Mouse (Mus musculus) granulocyte monocyte progenitor cell, adult 5-6 weeks (primary cell): ENCODE measurements around the gene Rps6kc1. TPM values are rescaled to one million over a fixed set of nuclear protein-coding genes. Genes with fewer than 3 reads are reported as not detected.

ENCODE experiments used
- ATAC-seq: replicated peaks from 2 replicates; pipeline ENCODE4 v1.8.0; 2016; ENCODE audit warnings: mild to moderate bottlenecking, moderate TSS enrichment, inconsistent platforms; ENCODE audit not compliant: poor library complexity, severe bottlenecking
- total RNA-seq, 2 experiments: library from RNA; stranded (forward) in 1 of 2; stranded (reverse) in 1 of 2; fragments of 200-712, 200-1000 nt in 1 of 2; fragments of >200 nt in 1 of 2; fragmentation: Nextera tagmentation in 1 of 2; gene quantifications; 2 replicates each; pipeline ENCODE4 v1.2.3; 2014 to 2017

The Rps6kc1 gene
- total RNA-seq, 2 experiments from 2014 or later: 5.1 to 16.0 TPM

DNA sequence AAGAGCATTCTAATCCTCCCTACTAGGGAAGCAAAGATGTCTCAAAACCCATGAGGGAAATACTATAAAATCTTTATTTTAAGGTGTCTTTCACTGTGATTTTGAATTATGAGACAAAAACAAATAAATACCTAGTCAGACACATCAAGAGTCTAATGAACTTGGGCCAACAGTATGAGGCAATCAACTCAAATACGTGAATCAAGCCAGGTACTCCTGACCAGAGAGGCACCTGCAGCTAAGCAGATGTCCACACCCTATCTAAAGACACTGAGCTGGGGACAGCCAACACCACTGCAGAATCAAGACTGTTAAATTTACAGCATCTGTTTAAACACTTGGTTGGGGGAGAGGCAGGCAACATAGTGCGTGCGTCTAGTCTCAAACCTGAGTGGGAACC is 7.4 kb downstream of the Rps6kc1 start:
- no peak for ATAC-seq

DNA sequence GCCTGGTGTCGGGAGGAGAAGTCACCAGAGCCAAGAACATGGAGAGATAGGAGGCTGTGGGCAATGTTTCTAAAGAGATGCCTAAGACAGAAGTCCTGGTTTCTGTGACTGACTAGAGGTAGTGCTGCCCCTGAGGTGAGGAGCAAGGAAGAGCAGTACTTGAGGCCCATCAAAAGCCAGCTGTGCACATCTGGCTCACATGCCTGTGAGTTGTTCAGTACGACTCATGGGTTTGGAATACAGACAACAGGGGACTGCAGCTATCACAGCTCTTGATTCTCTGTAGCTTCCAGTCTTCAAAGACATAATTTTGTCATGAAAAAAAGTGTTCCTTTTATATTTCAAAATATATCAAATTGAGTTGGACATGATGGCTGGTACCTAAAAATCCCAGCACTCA is 10.5 kb downstream of the Rps6kc1 start:
- no peak for ATAC-seq

DNA sequence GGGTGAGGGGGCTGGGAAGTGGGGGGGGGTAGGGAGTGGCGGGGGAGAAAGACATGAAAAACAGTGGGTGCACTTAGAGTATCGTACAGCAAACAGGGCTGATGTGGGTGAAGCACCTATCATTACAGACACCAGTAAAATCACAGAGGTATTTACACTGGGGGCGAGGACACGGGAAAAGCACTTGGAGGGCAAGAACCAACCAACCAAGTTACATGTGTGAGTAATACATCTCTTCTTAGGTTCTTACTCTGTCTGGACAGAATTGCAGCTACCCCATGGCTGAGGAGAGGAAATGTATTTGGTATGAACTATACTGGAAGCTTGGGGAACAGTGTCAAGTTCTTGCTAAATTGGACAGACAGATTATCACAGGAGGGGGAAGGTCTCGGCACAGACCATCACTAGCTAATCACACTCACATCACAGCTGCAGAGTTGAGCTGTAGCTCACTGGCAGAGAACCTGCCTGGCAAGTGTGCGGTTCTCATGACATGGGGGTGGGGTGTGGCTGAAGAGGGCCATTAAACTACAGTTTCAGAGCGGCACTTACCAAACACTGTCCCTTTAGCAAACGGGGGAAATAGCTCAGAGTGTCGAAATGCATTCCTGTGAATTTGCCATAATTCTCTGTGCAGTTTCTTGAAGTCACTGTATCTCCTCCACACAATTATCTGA is 12.5 kb downstream of the Rps6kc1 start:
- 0 out of 2 replicates have a peak, but pooled peaks have one; percentile 20 for ATAC-seq

DNA sequence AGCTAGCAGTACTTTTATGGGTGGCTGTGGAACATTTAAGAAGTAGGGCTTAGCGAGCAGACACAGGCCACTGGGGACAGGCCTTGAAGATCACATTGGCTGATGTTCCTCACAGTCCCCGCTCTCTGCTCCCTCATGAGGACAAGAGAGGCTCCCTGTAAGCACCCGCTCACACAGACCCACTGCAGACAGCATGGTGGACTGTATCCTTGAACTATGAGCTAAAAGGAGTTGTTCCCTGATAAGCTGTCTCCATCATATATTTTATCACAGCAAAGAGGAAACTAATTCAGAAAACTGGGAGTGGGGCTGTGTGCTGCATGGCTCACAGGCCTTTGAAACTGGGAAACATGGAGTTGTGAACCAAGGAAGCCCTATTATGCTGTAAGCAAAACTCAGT is 13.4 kb downstream of the Rps6kc1 start:
- ATAC-seq: no peak

DNA sequence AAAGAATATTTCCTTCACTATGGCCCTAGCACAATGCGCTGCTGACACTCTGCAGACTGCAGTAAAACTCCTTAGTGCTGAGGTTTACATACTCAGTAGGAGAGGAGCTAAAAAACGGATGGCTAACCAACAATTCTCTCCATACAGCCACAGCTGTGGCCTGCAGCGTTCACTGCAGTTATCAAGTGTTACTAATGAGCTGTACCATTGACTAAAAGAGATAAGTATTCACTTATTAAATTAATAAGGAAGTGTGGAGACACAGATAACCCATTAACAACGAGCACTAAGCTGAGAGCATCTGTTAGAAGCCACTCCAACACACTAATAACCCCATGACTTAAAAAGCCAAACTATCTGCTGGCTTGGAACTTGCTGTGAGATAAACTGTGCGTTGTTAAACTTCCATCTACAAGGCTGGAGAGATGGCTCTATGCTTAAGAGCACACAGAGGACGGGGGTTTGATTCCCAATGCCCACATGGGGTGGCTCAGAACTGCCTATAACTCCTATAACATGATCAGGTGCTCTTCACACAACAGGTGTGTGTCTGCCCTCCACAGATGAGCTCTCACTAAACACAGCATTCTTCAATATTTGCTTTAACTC is 17.9 kb downstream of the Rps6kc1 start:
- no peak for ATAC-seq

DNA sequence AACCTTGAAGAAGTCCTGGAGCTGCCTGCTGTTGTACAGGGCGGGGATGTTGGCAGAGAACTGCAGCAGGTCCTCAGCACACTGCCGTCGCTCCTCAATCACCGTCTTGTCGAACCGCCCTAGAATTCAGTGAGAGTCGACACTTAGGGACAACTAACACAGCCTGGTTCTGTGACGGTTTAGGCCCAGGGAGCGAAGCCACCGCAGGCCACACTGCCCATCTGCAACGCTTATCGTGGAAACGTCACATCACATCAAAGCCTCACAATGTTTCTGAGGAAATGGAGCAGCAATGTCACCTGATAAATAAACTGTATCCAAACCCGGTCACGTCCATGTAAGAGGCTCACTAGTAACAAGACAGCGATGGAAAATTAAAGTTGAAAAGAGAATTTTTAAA is 22.9 kb downstream of the Rps6kc1 start:
- no peak for ATAC-seq

DNA sequence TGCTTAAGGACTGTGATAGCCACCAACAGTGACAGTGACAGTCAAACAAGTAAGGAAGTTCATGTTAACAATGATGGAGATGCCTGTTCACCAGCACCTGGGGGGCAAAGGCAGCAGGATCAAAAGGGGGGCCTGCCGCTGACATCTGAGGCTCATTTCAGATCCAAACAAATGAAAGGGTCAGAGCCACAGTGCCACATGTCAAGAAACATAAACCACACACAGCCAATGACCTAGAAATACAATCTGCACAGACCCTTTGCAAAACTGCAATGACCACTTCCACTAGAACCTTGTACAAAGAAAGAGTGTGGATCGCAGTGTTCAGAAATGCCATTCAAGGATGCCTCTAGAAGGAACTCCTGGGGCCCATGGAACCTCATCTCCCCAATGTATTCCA is 23.5 kb downstream of the Rps6kc1 start:
- no peak for ATAC-seq

DNA sequence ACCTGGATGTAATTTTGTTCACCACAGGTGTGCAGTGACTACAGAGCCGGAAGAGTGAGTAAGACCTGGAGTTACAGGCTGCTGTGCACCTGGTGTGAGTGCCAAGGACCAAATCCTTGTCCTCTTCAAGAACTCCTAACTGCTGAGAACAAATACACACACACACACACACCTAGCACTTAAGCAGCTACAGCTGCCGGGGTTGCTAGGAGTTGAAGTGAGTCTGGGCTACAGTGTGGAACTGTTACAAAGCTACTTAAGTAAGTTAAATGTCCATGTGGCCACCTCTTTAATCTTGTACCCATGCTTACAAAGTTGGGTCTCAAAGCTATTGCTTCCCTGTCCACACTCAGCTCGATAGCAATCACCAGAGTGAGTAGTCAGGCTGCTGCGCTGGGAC is 25.6 kb downstream of the Rps6kc1 start:
- no peak for ATAC-seq

DNA sequence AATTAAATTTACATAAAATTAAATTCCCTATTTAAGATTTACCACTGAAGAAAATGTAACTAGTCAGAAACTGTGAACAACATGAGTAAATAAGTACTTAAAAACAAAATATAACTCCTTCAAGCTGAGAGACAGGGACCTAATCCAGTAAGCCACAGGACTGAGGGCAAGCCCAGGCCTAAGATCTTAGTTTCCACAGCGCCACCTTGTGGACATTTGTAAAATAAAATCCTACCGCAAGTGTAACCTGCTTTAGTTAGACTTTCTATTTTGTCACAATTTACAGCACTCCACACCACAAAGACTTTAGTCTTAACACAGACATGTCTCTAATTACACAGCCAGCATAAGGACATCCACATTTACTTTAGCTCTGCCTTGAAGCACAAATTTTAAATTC is 30.1 kb downstream of the Rps6kc1 start:
- ATAC-seq: peak; percentile 81

DNA sequence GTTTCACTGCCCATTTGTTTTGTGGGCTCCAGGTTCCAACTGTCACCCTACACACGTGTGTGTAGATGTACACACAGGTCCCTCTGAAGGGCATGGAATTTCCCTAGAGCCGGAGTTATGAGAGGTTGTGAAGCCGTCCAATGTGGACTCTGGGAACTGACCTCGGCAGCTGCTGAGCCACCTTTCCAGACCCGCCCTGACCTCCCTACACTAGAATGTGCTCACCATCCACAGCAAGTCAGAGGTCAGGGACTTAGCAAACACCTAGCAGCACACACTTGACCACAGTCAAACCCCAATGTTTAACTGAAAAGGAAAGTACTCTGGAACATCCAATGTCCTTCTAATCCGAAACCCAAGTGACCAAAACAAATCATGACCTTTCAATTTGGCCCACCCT is 30.9 kb downstream of the Rps6kc1 start:
- no peak for ATAC-seq

DNA sequence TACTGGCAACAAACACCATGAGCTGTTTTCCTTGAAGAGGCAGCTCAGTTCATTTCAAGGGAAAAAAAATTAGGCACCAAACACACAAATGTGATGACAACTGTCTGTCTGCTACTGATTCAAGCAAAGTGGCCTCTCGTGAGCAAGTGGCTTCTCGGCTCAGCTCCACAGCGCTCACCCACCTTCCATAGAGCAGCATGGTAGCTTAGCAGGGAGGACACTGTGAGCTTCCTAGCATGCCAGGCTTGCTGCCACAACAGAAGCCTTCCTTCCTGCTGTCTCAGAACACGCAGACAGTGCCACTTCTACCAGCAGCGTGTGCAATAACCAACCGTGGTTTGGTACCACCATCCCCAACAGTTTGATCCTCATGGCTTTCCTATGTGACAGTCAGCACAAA is 35.8 kb downstream of the Rps6kc1 start:
- no peak for ATAC-seq

DNA sequence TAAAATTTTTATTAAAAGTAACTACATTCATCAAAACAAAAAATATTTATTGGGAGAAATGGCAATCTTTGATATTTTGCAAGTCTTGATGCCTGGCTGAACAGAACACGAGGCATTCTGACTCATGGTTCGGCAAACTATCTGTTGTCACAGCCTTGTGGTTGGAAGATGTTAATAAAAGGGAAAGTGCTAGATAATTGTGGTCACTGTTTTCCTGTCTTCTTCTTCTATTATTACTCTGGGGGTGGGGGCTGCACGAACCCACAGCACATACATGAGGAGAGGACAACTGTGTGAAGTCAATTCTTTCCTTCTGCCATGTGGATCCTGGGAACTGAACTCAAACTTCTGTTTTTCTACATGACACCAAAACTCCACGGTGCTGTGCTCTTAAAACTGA is 36.5 kb downstream of the Rps6kc1 start:
- peak; percentile 62 for ATAC-seq

DNA sequence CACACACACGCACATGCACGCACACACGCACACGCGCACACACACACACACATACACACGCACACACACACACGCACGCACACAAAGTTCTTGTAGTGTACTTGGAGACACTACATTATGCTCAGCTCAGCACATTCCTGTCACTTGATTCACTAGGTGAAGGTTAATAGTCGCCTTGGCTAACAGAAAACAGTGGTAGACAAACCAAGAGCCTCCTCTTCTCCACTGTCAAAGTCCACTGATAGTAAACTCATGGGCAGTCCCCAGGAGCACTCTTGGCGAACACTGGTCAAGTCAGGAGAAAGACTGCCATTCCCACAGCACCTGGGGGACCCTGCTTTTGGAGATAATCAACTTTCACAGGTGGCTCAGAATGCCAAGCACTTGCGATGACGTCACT is 40.5 kb downstream of the Rps6kc1 start:
- ATAC-seq: no peak

DNA sequence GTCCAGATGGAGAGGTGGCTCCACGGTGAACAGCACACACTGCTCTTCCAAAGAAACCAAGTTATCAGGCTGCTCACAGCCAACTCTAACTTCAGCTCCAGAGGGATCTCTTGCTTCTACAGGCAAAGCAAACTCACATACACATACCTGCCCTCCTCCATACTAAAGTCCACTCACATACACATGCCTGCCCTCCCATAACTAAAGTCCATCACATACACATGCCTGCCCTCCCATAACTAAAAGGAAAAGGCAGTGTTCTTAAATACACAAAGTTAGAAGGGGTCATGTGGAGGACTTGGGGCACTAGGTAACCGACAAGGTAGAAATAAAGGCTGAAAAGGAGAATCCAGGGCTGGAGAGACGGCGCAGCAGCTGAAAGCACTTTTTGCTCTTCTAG is 41.6 kb downstream of the Rps6kc1 start:
- ATAC-seq: no peak

DNA sequence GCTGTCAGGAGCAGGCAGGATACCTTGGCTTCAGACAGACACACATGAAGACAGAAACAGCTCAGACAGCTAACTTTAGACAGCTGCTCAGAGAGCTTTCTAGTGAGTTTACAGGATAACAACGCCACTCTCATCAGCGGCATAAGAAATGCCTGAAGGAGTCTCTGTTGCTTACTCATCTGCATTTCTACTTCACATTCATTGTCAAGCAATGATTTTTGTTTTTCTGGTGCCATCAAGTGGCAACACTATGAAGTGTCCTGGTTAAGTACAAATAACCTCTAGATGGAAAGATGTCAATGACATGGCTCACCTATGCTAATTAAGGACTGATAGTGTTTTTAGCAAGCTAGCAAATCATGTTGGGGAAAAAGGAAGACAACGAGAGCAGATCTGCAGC is 42.8 kb downstream of the Rps6kc1 start:
- ATAC-seq: no peak

DNA sequence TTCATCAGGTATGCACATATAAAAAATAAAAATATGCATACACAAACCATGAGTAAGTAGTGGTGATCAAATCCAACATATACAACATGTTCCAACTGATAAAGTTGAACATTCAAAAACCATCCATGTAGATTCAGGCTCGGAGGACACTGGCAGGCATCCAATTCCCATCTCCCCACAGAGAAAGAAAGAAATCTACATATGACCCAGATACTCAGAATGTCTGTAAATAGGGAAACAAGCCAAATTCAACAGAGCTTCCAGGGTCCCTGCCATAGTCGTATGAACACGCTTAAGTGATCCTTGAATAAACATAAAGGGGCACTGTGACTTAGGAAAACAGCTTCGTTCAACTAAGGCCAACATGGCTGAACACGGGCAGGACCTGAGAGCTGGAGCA is 49.9 kb downstream of the Rps6kc1 start:
- ATAC-seq: no peak

DNA sequence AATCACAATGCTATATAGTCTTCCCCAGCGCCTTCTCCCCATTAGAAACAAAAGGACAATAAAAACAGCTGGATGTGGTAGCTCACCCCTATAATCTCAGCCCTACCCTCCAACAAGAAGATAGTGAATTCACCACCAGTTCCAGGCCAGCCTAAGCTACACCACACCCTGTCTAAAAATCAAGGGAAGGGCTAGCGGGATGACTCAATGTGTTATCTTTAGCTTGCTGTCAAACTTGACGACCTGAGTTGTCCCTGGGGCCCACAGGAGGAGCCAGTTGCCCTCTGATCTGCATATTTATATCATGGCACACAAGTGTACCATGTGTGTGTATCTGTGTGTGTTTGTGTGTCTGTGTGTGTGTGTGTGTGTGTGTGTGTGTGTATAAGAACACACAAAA is 57.1 kb downstream of the Rps6kc1 start:
- ATAC-seq: no peak

DNA sequence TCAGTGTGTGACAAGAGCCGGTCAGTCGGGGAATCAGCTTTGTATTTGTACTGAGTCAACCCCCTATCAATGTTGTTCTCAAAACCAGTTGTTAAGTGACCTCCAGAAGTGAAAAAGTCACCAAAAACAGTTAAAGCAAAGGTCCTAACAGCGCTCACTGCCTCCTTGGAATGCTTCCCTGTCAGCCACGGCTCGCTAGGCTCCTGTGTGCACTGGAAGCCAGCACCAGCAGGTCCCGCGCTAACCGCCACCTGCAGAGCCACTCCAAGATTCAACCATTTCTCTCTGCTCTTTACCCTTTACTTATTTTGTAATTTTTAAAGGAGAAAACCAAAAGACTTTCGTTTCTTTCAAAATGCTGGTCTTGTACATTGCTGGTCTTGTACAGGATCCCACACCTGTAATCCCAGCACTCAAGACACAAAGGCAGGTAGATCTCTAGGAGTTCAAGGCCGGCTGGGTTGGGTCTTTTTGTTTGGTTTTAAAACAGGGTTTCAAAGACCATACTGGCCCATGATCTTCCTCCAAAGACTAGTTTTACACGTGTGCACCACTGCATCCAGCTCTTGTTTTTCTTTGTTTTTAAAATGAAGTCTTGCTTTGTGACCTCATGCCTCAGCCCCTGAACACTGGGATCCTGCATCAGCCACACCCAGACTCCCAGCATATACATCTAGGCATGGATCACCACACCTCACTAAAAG is 62.3 kb downstream of the Rps6kc1 start:
- ATAC-seq: no peak

DNA sequence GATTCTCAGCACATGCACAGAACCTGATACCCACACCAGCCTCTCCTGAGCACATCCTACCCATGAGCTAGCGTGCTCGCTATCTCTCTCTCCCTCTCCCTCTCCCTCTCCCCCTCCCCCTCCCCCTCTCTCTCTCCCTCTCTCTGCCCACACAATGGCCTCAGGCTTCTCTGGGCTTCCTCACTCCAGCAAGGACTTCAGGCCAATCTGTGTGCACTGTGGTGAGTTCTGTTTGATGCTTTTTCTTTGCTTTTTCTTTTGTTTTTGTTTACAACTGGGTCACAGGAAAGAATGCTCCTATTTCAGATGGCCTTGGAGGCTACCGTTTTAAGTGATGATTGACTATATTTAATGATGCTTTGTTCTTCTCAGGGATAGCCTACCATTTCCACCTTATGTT is 62.9 kb downstream of the Rps6kc1 start:
- no peak for ATAC-seq

DNA sequence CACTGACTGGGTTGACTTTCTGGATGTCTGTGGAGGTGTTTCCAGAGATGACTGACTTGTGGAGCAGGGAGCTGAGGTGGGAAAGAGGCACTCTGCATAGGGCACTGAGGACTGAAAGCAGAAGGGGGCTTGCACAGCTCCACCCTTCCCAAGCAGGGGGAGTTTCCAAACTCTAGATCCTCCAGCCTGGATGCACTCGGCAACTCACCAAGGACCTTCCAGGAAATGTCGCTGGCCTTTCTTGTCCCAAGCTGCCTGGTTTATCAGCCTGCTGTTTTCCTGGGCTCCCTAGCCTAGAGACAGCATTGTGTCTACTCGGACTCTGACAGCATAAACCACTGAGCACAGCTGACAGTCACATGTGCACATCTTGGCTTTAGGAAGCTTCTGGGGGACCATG is 64.6 kb downstream of the Rps6kc1 start:
- no peak for ATAC-seq

DNA sequence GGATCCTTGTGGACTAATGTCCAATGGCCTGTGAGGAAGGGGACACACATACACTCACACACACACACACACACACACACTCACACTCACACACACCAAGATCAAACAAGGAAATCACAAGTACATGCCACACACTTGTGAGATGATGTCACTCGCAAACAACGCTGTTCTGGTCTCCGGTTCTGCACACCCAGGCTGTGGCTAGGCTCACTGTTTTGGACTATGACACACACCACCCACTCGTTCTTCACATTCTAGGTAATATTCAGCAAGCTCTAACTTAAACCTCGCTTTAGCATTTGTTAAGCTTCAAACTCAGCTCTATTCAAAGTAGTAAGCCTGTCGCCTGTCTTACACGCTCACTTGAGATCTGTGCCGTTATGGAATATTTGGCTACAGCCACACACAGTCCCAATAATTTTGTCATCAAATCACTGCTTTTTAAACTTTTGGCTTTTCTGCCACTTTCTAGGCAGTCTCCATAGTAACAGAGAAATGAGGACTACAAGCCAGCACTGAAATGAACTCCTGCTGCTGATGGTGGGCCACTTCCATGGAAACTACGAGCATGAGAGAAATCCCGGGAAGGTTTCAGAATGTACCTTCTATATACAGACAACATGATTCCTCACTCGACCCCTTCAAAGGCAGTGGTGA is 65.4 kb downstream of the Rps6kc1 start:
- ATAC-seq: no peak
